Mouse (Mus musculus) cerebellum, postnatal 14 days (tissue): ENCODE data around the gene Lrrn4.

ENCODE experiments used
- DNase-seq, 2 experiments: peaks; one replicate each; pipeline ENCODE4 v3.0.0; 2021; ENCODE audit warnings: mixed read lengths in 2 of 2

Lrrn4 gene

DNA sequence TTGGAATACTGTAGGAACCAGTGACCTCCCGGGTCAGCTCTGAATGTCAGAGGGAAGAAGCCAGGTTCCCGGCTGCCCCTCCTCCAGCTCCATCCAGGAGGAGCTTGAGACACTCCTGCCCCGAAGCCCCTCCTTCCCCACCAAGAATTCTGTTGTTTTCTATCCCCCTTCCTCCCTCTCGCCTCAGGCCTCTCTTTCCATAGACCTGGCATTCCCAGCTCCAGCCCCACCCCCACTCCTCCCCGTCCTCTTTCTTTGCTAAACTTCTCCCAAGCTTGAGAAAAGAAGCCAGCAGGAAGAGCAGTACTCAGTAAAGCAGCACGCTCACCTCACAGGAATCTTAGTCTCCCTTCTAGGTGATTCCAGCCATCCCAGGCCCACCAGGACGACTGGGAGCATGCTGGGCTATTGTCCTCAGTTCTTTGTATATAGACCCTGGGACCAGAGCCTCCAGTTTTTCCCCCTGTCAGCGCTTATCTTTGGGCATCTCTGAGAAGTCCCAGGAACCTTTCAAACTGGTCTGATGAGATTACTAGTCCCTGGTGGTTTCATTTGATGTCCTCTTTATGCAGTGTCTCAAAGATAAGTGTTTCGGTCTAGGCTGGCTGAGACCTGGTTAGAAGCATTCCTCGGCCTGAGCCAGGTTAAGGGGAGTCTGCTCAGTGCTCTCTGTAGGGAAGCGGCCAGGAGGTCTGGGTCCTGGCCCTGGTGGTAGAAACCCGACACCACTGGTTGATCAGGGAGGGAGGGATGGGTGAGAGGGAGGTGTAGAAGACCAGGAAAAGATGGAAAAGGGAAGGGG is at the start of gene Lrrn4:
Lrrn4 (minus strand) TSS at position 48 of the 802 bp plus-strand sequence.
- DNase-seq: no peak

DNA sequence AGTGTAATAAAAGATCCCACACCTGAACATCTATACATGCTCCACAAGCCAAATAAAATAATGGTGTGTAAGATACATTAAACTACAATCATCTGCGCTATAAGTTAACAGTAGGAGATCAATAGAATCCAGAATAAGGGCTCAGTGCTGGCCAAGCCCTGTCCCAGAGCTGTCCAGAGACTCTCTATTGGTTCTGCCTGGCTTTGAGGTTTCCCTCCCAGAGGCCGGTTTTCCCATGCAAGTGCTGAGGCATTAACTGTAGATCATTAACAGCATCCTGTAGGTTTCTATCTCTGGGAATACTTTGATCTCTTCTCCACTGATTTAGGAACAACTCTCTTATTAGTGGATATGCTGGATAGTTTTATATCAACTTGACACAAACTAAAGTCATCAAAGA is 48.3 kb upstream of the Lrrn4 start:
- DNase-seq: no peak

DNA sequence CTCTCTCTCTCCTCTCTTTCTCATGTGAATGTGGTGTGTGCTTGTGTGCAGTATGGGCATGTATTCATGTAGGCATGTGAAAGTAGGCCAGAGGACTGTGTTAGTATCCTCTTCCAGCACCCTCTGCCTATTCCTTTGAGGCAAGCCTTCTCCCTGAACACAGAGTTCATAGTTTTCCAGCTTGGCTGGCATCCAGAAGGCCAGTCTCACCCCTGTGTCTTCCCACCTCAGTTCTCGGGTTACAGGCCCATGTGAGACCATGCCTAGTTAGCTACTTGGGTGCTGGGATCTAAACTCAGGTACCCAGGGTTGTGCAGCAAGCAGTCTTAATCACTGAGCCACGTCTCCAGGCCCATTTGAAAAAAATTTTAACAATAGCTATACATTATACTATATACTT is 47.2 kb upstream of the Lrrn4 start:
- DNase-seq: no peak

DNA sequence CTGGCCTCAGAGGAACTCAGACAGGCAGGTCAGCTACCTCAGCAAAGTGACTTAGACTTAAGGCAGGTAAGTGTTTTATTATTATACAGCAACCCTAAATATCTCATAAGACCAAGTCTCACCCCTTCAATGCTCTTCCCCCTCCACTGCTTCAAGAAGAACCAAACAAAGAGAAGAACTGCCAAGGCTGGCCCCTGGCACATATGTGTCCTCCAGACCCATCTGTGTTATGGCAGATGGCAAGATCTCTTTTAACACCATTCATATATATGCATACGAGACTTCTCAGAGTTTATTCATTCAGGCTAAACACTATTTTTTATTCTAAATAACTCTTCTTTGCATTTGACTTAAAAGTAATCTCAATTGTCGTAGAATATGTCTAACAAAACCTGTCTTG is 46.6 kb upstream of the Lrrn4 start:
- DNase-seq: no peak

DNA sequence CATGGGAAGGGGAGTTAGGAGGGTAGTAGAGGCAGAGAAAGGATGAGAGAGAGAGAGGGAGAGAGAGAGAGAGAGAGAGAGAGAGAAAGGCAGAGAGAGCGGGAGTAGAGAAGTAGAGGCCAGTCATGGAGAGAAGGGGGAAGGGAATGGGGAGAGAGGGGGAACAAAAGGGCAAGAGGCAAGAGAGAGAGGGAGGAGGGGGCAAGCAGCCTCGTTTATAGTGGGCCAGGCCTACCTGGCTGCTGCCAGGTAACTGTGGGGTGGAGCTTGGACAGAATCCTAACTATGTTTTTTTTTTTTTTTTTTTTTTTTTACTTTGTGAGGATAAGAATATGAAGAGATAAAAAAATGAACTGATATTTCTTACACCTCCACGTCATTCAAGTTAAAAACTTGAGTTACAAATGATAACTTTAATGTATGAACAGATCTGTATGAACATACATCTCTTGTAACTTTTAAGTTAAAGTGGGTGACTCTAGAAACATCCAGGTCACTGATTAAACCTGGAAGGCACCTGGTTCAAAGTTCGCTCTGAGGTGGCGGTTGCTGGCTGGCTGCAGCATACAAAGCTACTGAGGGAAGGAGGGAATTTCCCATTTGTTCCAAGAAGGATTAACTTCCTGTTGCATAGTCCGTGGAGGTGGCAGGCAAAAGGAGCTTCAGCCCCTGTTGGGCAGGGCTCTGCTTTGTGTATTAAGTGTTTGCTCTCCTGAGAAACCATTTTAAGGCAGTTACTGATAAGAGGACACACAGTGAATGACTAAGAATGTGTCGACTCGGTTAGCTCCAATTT is 42.8 kb upstream of the Lrrn4 start:
- no peak for DNase-seq

DNA sequence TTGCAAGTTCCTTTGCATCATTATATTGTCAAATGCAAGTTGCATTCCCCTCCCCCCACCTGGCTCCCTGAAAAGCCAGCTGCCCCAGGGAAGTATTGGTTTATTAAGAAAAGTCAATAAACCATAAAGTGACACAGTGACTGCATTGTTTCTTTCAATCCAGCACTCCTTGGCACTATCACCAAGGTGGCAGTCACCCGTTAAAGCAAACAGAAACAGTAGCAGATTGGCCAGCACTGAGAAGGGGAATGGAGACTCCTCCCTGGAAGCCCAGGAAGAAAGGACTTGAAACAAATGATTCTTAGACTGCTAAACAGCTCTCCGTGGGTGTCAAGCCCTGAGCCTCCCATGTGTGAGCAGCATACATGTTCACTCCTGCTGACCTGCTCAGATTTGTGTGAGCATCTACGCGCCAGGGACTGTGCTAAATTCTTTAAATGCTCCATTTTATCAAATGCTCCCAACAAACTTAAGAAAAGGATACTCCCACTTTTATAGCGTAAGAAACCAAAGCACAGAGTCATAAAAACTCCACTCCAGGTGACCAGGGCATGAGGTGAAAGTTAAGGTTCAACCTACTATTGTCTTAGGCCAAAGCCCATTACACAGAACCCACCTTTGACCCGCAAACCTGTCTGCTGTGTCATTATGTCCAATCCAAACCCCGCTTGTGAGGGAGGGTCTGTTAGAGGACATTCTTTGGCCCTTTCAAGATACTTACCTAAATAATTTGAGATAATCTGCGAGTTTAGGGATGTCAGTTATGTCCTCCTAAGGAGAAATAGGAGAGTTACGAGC is 41.6 kb upstream of the Lrrn4 start:
- DNase-seq: no peak

DNA sequence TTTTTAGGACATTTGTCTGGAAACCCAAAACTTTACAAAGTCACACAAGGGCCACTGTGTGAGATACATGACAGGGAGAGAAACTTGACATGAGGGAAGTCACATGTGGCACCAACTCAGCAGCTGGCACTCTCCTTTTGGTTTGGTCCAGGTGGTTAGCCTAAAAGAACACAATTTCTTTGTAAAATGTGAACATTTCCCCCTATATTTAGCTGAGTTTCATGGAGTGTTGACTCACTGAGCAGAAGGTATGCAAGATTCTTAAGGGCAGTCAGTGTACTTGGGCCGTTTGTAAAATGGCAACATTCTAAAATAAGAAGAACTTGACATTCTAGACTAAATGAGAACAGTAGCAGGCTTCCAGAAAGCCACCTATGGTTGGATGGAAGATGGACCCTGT is 34.1 kb upstream of the Lrrn4 start:
- no peak for DNase-seq

DNA sequence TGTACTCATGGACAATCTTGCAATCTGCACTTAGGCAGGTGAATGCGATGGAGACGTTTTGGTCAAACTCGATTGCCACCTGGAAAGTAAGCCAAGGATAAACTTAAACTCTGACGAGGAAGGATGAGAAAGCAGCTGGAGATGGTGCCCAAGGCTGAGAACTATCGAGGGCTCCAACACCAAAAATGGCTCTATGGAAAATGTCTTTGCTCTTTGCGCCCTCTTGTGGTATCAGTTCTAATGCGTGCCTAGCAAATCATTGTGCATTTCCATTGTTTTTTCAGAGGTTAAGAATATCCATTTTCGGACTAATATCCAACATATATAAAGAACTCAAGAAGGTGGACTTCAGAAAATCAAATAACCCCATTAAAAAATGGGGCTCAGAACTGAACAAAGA is 26.1 kb upstream of the Lrrn4 start:
- DNase-seq: peak; percentile 74

DNA sequence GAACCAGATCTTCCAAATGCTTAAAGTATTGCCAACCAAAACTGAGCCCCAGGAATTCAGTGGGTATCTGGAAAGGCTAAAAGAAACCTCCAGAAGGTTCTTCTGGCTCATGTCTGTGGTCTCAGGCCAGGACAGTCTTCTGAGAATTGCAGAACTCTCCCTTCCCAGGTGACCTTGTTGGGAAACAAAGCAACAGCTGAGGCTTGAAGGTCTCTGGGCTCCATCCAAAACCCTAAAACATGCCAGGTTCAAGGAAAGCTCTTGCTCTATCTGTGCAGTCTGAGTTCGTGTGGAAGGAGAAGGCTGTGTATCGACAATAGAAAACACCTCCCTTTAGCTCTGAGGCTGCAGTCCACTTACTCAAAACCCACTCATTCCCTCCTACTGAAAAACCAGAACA is 24.3 kb upstream of the Lrrn4 start:
- DNase-seq: no peak

DNA sequence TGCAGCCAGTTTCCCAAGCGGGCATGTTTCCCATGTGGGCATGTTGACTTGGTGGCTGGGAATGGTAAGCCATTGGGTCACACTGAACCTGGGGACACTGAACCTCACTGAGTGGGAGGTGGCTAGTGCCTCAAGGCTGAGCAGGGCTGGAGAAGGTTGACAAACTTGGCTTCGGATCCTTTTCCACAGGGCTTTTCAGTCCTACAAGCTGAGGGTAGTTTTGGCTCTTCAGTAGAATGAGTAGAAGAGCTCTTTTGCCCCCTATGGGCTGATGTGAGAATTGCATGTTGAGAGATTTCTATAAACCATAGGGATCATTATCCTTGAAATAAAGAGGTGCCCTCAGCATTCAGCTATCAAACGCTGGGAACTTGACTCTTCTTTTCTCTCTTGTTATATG is 22.8 kb upstream of the Lrrn4 start:
- peak; percentile 84 to 86 for DNase-seq

DNA sequence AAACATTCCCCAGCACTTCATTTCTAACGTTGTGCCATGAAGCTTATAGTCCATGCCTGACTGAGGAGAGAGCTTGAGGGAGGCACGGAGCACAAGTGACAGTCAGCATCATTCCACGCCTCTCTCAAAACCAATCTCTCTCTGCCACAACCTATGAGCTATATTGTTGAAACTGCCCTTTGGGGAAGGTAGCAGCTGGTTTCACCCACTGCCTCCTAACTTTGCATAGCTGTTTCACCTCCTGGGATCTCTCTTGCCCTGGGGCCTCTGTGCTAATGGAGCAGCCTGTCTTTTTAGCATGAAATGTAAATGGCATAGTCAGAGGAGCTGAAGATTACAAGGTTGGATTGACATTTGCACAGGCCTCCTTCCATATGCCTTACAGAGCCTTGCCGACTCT is 21.4 kb upstream of the Lrrn4 start:
- no peak for DNase-seq

DNA sequence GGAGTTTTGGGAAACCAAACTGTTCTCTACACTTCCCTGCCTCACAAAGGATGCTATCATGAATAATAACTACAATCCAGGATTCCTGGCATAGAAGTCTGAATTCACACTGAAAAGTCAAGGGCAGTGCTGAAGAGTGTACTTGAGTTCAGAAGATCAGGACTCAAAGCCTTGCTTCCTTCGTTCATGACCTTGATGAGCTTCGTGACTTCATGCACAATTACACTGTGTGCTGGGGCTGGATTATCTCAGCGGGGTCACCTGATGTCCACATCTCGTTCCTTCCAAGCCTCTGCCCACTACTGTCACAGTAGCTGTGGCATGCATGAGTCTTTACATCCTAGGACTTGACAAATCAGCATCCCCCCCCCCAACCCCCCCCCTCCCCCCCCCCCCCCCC is 20.9 kb upstream of the Lrrn4 start:
- no peak for DNase-seq

DNA sequence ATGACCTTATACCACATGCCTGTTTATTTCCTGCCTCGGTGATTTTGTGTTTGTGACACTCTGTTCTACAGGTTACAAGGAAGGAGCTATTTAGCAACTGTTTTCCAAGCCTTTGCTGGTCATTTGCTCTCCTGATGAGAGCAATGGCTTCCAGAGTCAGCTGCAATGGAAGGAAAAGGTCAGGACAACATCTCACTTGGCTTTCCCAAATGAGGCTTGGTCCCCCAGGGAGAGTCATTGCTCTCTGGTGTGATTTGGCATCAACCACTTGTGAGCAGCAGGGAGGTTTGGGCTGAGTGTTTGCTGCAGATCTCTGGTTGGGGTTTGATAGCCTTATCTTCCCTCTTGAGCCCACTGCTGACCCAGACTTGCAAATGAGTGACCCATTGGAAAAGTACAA is 19.9 kb upstream of the Lrrn4 start:
- no peak for DNase-seq

DNA sequence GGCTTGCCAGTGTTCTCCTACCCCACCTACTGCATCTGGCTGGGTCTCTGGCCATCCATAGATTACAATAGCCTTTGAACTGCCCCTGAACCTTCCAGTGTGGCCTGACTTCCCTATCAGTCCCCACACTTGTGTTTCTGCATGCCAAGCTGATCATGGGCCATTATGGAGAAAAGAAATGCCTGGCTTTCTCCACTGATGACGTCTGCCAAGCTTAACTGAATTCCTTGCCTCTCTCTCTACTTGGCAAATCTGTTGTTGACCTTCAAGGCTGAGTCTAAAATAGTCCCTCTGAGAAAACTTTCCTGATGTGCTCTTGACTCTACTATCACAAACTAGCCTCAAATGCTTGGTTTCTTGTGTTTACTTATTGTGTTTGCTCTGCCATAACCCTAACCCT is 17.5 kb upstream of the Lrrn4 start:
- DNase-seq: no peak

DNA sequence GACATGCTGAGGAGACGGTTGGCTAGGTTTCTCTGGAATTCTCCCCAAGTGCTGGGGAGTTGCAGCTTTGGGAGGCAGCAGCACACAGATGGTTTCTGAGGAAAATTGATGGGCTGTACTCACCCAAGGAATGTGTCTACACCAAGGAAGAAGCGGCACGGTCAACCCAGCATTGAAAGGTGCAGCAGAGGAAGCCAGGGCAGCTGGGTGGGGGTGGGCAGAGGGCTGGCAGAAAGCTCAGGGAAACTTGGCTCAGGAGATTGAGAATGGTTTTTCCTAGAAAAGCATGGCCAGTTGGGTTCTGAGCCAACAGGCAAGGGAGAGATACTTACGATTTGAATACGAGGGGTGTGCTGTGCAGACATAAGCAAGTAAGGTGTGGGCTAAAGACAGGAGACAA is 13.1 kb upstream of the Lrrn4 start:
- DNase-seq: peak; percentile 61 to 62

DNA sequence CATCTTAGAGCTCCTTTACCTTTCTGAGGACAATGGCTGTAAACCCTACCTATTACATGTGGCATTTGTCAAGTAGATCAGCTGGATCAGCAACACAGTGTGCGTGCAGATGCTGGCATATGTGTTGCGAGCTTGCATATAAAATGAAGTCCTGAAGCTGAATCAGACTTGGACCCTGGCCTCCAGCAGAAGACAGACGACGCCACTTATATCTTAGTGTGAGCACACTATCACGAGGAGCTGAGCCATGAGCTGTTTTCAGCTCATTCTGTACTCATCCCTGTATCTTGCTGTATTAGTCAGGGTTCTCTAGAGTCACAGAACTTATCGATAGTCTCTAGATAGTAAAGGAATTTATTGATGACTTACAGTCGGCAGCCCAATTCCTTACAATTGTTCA is 4.6 kb upstream of the Lrrn4 start:
- DNase-seq: no peak

DNA sequence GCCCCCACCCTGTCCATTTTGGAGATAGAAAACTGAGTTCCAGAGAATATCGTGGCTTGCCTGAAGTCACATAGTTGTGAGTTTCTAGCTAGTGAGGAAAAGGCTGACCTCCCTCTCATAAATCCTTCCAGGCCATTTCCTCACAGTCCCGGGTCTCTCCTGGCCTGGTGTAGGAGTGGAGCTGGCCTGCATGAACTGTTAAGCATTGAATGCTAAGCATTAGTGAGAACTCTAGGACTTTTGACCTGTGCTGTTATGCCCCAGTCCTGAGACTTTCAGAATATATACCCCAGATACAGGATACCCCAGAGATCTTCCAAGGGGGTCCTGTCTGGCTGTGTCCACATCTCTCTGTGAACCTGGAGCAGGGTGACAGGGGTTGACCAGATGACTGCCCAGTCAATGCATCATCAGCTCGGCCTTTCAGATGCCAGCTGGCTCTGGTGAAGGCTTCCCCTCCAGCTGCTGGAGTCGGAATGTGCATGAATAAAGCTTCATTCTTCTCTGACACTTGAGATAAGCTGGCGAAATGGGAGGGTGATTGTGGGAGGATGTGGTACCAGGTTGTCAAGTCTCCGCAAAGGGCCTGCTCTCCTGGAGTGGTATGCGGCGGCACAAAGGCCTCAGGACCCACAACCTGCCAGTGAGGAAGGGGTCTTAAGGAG is 3.7 kb upstream of the Lrrn4 start:
- no peak for DNase-seq

DNA sequence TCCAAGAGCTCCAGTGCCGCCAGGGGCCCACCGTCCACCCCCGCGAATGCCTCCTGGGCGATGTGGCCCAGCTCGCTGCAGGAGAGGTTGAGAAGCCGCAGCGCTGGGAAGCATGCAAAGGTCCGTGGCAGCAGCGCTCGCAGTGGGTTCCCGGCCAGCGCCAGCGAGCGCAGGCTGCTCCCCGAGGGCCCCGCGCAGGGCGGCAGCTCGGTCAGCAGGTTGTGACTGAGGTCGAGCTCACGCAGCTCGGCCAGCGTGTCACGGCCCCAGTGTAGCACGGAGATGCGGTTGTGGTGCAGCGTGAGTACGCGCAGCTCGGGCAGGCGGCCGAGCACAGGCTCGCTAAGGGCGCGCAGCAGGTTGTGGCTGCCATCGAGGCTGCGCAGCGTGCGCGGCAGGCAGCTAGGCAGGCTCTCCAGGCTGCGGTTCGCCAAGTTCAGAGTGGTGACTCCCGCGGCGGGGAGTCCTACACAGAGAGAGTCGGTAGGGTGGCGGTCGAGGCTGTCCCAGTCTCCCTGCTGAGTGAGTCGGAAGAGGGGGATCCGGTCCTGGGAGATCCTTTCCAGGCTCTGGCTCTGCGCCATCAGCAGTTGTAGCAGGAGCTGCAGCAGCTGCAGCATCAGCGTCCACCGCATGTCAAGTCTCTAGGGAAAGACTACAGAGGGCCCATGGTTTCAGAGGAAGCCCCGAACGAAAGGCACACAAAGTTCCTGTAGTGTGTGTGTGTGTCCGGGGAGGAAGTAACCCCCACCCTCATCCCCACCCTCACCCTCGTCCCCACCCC is 1.2 kb downstream of the Lrrn4 start:
- DNase-seq: peak; percentile 36 to 57

DNA sequence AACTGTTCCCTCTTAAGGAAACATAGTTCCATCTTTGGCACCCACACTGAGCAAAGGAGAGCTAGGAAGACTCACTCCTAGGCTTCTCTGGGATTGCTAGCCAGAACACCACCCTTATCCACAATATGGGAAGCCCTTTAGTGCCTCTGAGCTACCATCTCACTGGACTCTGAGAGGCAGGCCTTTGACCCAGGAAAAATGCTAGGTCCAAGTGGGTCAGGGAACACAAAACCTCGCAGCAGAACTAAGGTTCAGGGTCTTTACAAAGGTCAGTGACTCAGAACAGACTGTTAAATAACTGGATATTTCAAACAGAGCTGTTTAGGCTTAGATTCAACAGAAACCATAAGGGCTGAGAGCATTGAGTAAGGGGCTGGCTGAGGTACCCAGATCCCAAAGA is 3.7 kb downstream of the Lrrn4 start:
- DNase-seq: no peak

DNA sequence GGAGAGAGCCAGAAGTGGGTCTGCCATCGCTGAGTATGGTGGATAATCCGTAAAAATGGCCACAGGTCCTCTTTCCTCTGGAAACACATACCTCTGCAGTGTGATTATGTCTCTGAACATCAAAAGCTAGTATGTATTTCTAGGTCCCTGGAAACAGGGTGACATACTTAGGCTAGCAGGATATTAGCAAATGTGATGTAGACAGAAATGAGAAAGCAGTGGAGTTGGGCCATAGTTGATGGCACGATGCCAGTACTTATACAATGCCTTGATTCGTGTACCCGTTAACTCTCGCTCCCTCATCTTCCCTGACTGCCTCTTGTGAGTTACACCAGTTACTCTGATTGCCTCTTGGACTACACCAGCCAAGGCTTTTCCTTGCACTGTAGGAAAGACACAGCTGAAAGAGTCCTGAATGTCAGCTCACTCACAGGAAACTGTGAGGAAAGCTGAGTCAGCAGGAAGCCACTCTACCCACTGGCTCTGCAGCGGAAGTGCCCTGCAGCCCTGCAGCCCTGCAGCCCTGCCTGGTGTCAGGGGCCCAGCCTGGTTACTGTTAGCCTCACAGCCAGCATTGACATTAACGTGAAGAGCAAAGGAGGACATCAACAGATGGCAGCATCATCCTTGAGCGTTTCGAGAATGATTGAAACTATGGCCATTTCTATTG is 6.9 kb downstream of the Lrrn4 start:
- no peak for DNase-seq

DNA sequence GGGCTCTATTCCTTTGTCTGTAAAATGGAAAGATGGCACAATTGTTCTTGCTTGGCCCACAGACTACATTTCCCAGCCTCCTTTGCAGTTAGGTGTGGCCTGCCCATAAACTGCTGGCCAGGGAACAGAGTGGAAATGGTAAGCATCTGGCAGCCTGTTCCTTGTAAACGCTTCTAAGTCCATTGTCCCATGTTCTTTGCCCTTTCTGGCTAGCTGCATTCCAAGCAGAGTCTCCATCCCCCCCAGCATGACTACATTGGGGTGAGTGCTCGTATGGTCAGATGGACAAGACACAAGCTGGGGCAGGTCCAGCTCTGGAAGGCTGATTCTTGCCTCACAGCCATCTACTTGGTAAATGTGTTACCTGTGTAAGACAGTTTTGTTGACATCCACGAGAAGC is 9.0 kb downstream of the Lrrn4 start:
- no peak for DNase-seq

DNA sequence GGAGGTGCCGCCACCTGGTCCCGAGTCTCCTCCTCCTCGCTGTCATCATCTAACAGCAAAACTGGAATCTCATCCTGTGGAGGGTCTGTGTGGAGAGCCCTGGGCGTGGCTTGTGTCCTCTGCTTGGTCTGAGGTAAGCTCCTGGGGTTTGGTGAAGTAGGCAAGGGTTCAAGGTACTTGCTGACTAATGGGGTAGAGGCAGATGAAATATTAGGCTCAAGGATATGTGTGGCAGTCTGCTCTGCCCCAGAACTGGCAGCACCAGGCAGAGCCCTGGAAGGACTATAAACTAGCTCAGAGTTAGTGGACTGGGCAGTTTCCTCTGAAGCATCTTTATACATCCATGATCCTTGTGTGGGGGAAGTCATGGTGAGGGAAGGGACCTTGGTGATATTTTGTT is 10.4 kb downstream of the Lrrn4 start:
- DNase-seq: no peak
